In genomic region chr2:26832478-26832877, GRCm38 (mm10) we compare ENCODE assay signal across 43 mouse cellular contexts. TPM values are rescaled to one million over a fixed set of nuclear protein-coding genes. Genes with fewer than 3 reads are reported as not detected.
"Had no signal": no experiment of that assay in that cellular context is flagged by ENCODE, and none has a peak within 500 bp of the region (broad histone marks: within the 10 kb centered on the region; RNA-seq: fewer than 3 reads in every experiment).

No protein-coding gene starts in this region.

- H3K27me3 ChIP-seq: heart, embryonic 13.5 days; heart, embryonic 15.5 days; hindbrain, embryonic 13.5 days; hindbrain, embryonic 15.5 days; kidney, embryonic 15.5 days; limb, embryonic 13.5 days; limb, embryonic 15.5 days; liver, embryonic 12.5 days had no signal

- DNase-seq: gastrocnemius, adult 2 months; gastrocnemius, postnatal 10 days; gastrocnemius, postnatal 25 days; heart, adult 18-20 months; heart, postnatal 14 days; heart, postnatal 36 days; kidney, adult 11 months; kidney, adult 2 months; kidney, adult 9 months; kidney, postnatal 14 days; kidney, postnatal 36 days; layer of hippocampus, adult 9-11 months; layer of hippocampus, postnatal 36 days; left cerebral cortex, postnatal 4 days had no signal

- H3K36me3 ChIP-seq: heart, embryonic 13.5 days; heart, embryonic 15.5 days; hindbrain, embryonic 13.5 days; hindbrain, embryonic 15.5 days; kidney, embryonic 15.5 days; limb, embryonic 13.5 days; limb, embryonic 15.5 days; liver, embryonic 12.5 days had no signal

- H3K4me3 ChIP-seq: gastrocnemius, adult 2 months; heart, embryonic 13.5 days; heart, embryonic 15.5 days; hindbrain, embryonic 13.5 days; hindbrain, embryonic 15.5 days; kidney, embryonic 15.5 days; limb, embryonic 13.5 days; limb, embryonic 15.5 days; liver, embryonic 12.5 days had no signal

RNA-seq across cellular contexts. Expression of gene Abo, which starts 32.3 kb away (rescaled TPM):
- total RNA-seq: gastrocnemius, adult 2 months; gastrocnemius, postnatal 10 days; gastrocnemius, postnatal 25 days; gastrocnemius, postnatal 4 days; granulocyte monocyte progenitor cell, adult 5-6 weeks; heart, adult 18-20 months; heart, adult 8-10 months; heart, postnatal 14 days; heart, postnatal 36 days; hematopoietic stem cell, adult 5-6 weeks; hindbrain, postnatal 0 days; layer of hippocampus, adult 18-20 months; layer of hippocampus, adult 8-10 months; layer of hippocampus, postnatal 14 days; layer of hippocampus, postnatal 36 days; left cerebral cortex, adult 18-20 months; left cerebral cortex, adult 8-10 months; left cerebral cortex, postnatal 10 days; left cerebral cortex, postnatal 25 days; left cerebral cortex, postnatal 4 days; liver, adult 2 months had no signal
- polyA plus RNA-seq: heart, embryonic 11.5 days; heart, embryonic 13.5 days; heart, embryonic 15.5 days; heart, postnatal 0 days; hindbrain, embryonic 11.5 days; hindbrain, embryonic 13.5 days; hindbrain, postnatal 0 days; intestine, embryonic 14.5 days; kidney, adult 2 months; kidney, embryonic 15.5 days; kidney, postnatal 0 days; large intestine, adult 2 months; limb, embryonic 11.5 days; limb, embryonic 13.5 days; limb, embryonic 15.5 days; liver, adult 2 months; liver, embryonic 12.5 days; liver, embryonic 14.5 days had no signal
